Mouse (Mus musculus) E14TG2a.4 (cell line): ENCODE data around the gene Chtf18.

Experiments
- CTCF ChIP-seq: conservative IDR thresholded peaks from 2 replicates; pipeline ENCODE4 v1.5.1; 2014; ENCODE audit warnings: low read length
- POU5F1 ChIP-seq: IDR thresholded peaks from 2 replicates; pipeline ENCODE4 v1.6.1; 2014; ENCODE audit warnings: low read length, borderline replicate concordance

- TF ChIP-seq CTCF (no peak), POU5F1 (no peak)
These were observed 8.0 kb upstream of the Chtf18 start for GRCm38 (mm10) chr17:25735246-25735645.
